Mouse (Mus musculus) testis, postnatal 10 days (tissue): ENCODE results near the gene Tdrd3.

ENCODE experiments used
- DNase-seq: peaks from one replicate; pipeline ENCODE4 v3.0.0; 2021; ENCODE audit warnings: low spot score

The Tdrd3 gene

GRCm38 (mm10) chr14:87455630-87456175, 39.3 kb downstream of the Tdrd3 start:
- no peak for DNase-seq

- no peak for DNase-seq
Measured at GRCm38 (mm10) chr14:87459777-87460176, 43.3 kb downstream of the Tdrd3 start.

- DNase-seq = no peak
Measured at GRCm38 (mm10) chr14:87461543-87461942, 45.1 kb downstream of the Tdrd3 start.

GRCm38 (mm10) chr14:87463963-87464654, 47.7 kb downstream of the Tdrd3 start:
- peak; percentile 91 for DNase-seq

GRCm38 (mm10) chr14:87464655-87465054, 48.2 kb downstream of the Tdrd3 start:
- DNase-seq = no peak

- no peak for DNase-seq
Measured at GRCm38 (mm10) chr14:87467586-87467985, 51.1 kb downstream of the Tdrd3 start.

- no peak for DNase-seq
Measured at GRCm38 (mm10) chr14:87471521-87471920, 55.1 kb downstream of the Tdrd3 start.

- DNase-seq = no peak
Measured at GRCm38 (mm10) chr14:87472782-87473181, 56.3 kb downstream of the Tdrd3 start.

- no peak for DNase-seq
Measured at GRCm38 (mm10) chr14:87475721-87476359, 59.4 kb downstream of the Tdrd3 start.

- no peak for DNase-seq
Measured at GRCm38 (mm10) chr14:87478339-87478951, 62.0 kb downstream of the Tdrd3 start.

GRCm38 (mm10) chr14:87485888-87486287, 69.4 kb downstream of the Tdrd3 start:
- no peak for DNase-seq

GRCm38 (mm10) chr14:87497955-87498594, 81.6 kb downstream of the Tdrd3 start:
- DNase-seq = no peak

- DNase-seq = no peak
Measured at GRCm38 (mm10) chr14:87505924-87506323, 89.5 kb downstream of the Tdrd3 start.

- DNase-seq = no peak
Measured at GRCm38 (mm10) chr14:87515281-87515680, 98.8 kb downstream of the Tdrd3 start.

- no peak for DNase-seq
Measured at GRCm38 (mm10) chr14:87517381-87517780, 100.9 kb downstream of the Tdrd3 start.

GRCm38 (mm10) chr14:87531847-87532246, 115.4 kb downstream of the Tdrd3 start:
- no peak for DNase-seq

GRCm38 (mm10) chr14:87537127-87537819, 120.8 kb downstream of the Tdrd3 start:
- no peak for DNase-seq

GRCm38 (mm10) chr14:87549986-87550385, 133.5 kb downstream of the Tdrd3 start:
- no peak for DNase-seq

GRCm38 (mm10) chr14:87552211-87552610, 135.8 kb downstream of the Tdrd3 start:
- no peak for DNase-seq

GRCm38 (mm10) chr14:87563841-87564240, 147.4 kb downstream of the Tdrd3 start:
- no peak for DNase-seq

GRCm38 (mm10) chr14:87566211-87566610, 149.8 kb downstream of the Tdrd3 start:
- peak; percentile 68 for DNase-seq

GRCm38 (mm10) chr14:87567034-87567461, 150.6 kb downstream of the Tdrd3 start:
- no peak for DNase-seq
